Mouse (Mus musculus) left cerebral cortex, adult 2 months (tissue): ENCODE measurements around the gene Chst11. TPM values are rescaled to one million over a fixed set of nuclear protein-coding genes. Genes with fewer than 3 reads are reported as not detected.
A peak's percentile ranks its signal among the peaks of the same experiment; 100 is the strongest.

Experiments
- DNase-seq, 2 experiments: peaks; one replicate each; pipeline ENCODE4 v3.0.0; 2021 to 2022; ENCODE audit warnings: low spot score in 2 of 2, mixed read lengths in 1 of 2; ENCODE audit errors: extremely low spot score in 1 of 2
- H3K27ac ChIP-seq: fragments of 200-600 bp; 2 replicates; pipeline ENCODE4 v1.8.1; 2022
- H3K4me3 ChIP-seq: fragments of 200-600 bp; 2 replicates; pipeline ENCODE4 v1.8.1; 2022
- CTCF ChIP-seq: fragments of 200-600 bp; IDR thresholded peaks from 2 replicates; pipeline ENCODE4 v1.8.1; 2022; ENCODE audit warnings: antibody characterized with exemption, mild to moderate bottlenecking, moderate library complexity
- intact Hi-C: fragments of 180-260 bp; cut with DNase I; formaldehyde crosslinking; loops from one replicate; pipeline ENCODE4 v1.15.1; 2025
- total RNA-seq, 2 experiments: library from RNA; stranded (reverse); gene quantifications; 2 replicates each; pipeline ENCODE4 v1.2.3; 2021

Gene Chst11
- total RNA-seq, 2 experiments from 2014 or later = 31.1 to 35.0 TPM

GRCm38 (mm10) chr10:83140258-83140936 is 155.1 kb downstream of the Chst11 start:
- TF ChIP-seq CTCF = no peak
- Histone ChIP-seq H3K27ac (peak overlapping the region; percentile 19; the same call in 1 of the 2 replicates), H3K4me3 (no peak overlapping the region)
- DNase-seq = peak; percentile 24 to 59
- intact Hi-C loops = no loop called here

GRCm38 (mm10) chr10:83141434-83141833 is 156.1 kb downstream of the Chst11 start:
- no peak overlapping the region for H3K4me3 ChIP-seq
- no peak for DNase-seq
- no peak overlapping the region for H3K27ac ChIP-seq
- intact Hi-C loops = no loop called here
- TF ChIP-seq CTCF = no peak

GRCm38 (mm10) chr10:83143049-83143448 is 157.8 kb downstream of the Chst11 start:
- Histone ChIP-seq H3K4me3 (no peak overlapping the region), H3K27ac (no peak overlapping the region)
- no peak for TF ChIP-seq CTCF
- intact Hi-C loops = no loop called here
- DNase-seq = no peak

- intact Hi-C loops = no loop called here
- DNase-seq = no peak
- TF ChIP-seq CTCF = no peak
- Histone ChIP-seq H3K27ac (no peak overlapping the region), H3K4me3 (no peak overlapping the region)
Measured at GRCm38 (mm10) chr10:83145836-83146235, 160.5 kb downstream of the Chst11 start.

GRCm38 (mm10) chr10:83149342-83150178 is 164.3 kb downstream of the Chst11 start:
- no peak overlapping the region for H3K4me3 ChIP-seq
- intact Hi-C loops = no loop called here
- DNase-seq = no peak
- H3K27ac ChIP-seq = peak overlapping the region; percentile 54
- no peak for TF ChIP-seq CTCF

GRCm38 (mm10) chr10:83150587-83150986 is 165.3 kb downstream of the Chst11 start:
- no peak overlapping the region for H3K27ac ChIP-seq
- TF ChIP-seq CTCF = no peak
- no peak for DNase-seq
- intact Hi-C loops = no loop called here
- no peak overlapping the region for H3K4me3 ChIP-seq

GRCm38 (mm10) chr10:83151362-83151761 is 166.1 kb downstream of the Chst11 start:
- no peak for DNase-seq
- H3K4me3 ChIP-seq = no peak overlapping the region
- H3K27ac ChIP-seq = no peak overlapping the region
- no peak for TF ChIP-seq CTCF
- intact Hi-C loops = no loop called here

GRCm38 (mm10) chr10:83151896-83152685 is 166.8 kb downstream of the Chst11 start:
- no peak for TF ChIP-seq CTCF
- no peak overlapping the region for H3K27ac ChIP-seq
- DNase-seq = no peak
- no peak overlapping the region for H3K4me3 ChIP-seq
- intact Hi-C loops = no loop called here

GRCm38 (mm10) chr10:83152723-83153122 is 167.4 kb downstream of the Chst11 start:
- intact Hi-C loops = no loop called here
- DNase-seq = no peak
- TF ChIP-seq CTCF = no peak
- Histone ChIP-seq H3K4me3 (no peak overlapping the region), H3K27ac (no peak overlapping the region)

GRCm38 (mm10) chr10:83153374-83153773 is 168.1 kb downstream of the Chst11 start:
- TF ChIP-seq CTCF = no peak
- H3K27ac ChIP-seq = no peak overlapping the region
- no peak for DNase-seq
- H3K4me3 ChIP-seq = no peak overlapping the region
- intact Hi-C loops = no loop called here

- Histone ChIP-seq H3K27ac (no peak overlapping the region), H3K4me3 (no peak overlapping the region)
- TF ChIP-seq CTCF = no peak
- no peak for DNase-seq
- intact Hi-C loops = no loop called here
Measured at GRCm38 (mm10) chr10:83153887-83154286, 168.6 kb downstream of the Chst11 start.

- intact Hi-C loops = no loop called here
- Histone ChIP-seq H3K4me3 (no peak overlapping the region), H3K27ac (no peak overlapping the region)
- DNase-seq = no peak
- TF ChIP-seq CTCF = no peak
Measured at GRCm38 (mm10) chr10:83157289-83157688, 172.0 kb downstream of the Chst11 start.
